Mouse (Mus musculus): Measurements from ENCODE around the gene Gm17349. TPM values are rescaled to one million over a fixed set of nuclear protein-coding genes. Genes with fewer than 3 reads are reported as not detected.

Gm17349 gene
- polyA plus RNA-seq, 1 experiment from 2014 or later = not detected

DNA sequence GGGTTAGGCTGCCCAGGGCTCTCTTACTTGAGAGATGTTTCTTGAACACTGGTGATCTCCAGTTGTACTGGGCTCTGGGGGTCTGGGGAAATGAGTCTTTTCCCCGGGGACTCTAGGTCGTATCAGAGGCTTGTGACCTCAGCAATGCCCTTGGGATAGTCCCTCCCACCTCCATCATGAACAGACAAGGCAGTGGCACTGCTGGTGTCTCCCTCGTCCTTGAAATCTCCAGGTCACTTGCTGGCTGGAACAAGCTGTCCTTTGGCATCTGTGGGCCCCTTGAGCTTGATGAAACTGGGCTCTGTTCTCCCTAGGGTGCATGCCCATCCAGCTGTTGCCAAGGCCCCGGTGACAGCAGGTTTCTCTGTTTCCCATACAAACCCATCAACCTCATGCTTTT lies 8.9 kb upstream of the Gm17349 start:
- no peaks in the 10 kb centered on the region for H3K9me3 ChIP-seq (replicated peaks; ENCODE audit: control insufficient read depth, low read length)
- DNase-seq (ENCODE audit: low spot score) (no peak), ATAC-seq (no peak)
- no peaks in the 10 kb centered on the region for H3K27me3 ChIP-seq (replicated peaks; ENCODE audit: control insufficient read depth, insufficient read depth, low read length)
- no peak overlapping the region for H3K4me3 ChIP-seq (ENCODE audit: low read depth, low read length)
- H3K4me1 ChIP-seq (ENCODE audit: control insufficient read depth, insufficient read depth, low read length) = peaks cover 10% of the 10 kb centered on the region; the same call in 1 of the 2 replicates
- H3K36me3 ChIP-seq (ENCODE audit: control insufficient read depth, insufficient read depth, low read length) = peaks cover 73% of the 10 kb centered on the region
- H3K27ac ChIP-seq (ENCODE audit: low read depth, low read length) = peak overlapping the region; percentile 87
- WGBS = 75% methylated on average over 4 of the region's 4 CpGs
- no peak overlapping the region for H3K4me2 ChIP-seq (ENCODE audit: low read length)
- no peak overlapping the region for H3K9ac ChIP-seq (ENCODE audit: low read length)

DNA sequence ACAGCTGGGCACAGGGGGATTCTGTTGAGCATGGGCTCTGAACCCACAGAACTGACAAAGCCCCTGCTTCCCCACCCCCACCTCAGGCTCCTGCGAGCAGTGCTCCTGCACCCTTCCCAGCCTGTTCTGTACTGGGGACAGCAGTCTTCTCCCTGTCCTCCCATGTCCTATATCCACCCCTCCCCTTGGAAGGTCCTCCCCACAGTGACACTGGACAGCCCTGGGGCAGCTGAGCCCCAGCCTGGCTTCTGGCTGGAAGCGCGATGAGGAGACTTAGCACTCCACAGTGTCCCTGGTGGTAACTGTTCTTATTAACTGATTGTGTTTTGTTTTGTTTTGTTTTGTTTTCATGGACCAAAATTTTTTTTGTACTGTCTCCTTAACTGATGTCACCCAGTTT lies 8.3 kb upstream of the Gm17349 start:
- 92% methylated on average over 3 of the region's 3 CpGs for WGBS
- Histone ChIP-seq H3K27me3 (replicated peaks; ENCODE audit: control insufficient read depth, insufficient read depth, low read length) (no peaks in the 10 kb centered on the region), H3K27ac (ENCODE audit: low read depth, low read length) (no peak overlapping the region; the same call in 1 of the 2 replicates), H3K9ac (ENCODE audit: low read length) (no peak overlapping the region), H3K4me3 (ENCODE audit: low read depth, low read length) (no peak overlapping the region), H3K9me3 (replicated peaks; ENCODE audit: control insufficient read depth, low read length) (no peaks in the 10 kb centered on the region), H3K4me1 (ENCODE audit: control insufficient read depth, insufficient read depth, low read length) (peaks cover 10% of the 10 kb centered on the region; the same call in 1 of the 2 replicates), H3K36me3 (ENCODE audit: control insufficient read depth, insufficient read depth, low read length) (peaks cover 76% of the 10 kb centered on the region), H3K4me2 (ENCODE audit: low read length) (no peak overlapping the region)
- no peak for ATAC-seq
- no peak for DNase-seq (ENCODE audit: low spot score)

DNA sequence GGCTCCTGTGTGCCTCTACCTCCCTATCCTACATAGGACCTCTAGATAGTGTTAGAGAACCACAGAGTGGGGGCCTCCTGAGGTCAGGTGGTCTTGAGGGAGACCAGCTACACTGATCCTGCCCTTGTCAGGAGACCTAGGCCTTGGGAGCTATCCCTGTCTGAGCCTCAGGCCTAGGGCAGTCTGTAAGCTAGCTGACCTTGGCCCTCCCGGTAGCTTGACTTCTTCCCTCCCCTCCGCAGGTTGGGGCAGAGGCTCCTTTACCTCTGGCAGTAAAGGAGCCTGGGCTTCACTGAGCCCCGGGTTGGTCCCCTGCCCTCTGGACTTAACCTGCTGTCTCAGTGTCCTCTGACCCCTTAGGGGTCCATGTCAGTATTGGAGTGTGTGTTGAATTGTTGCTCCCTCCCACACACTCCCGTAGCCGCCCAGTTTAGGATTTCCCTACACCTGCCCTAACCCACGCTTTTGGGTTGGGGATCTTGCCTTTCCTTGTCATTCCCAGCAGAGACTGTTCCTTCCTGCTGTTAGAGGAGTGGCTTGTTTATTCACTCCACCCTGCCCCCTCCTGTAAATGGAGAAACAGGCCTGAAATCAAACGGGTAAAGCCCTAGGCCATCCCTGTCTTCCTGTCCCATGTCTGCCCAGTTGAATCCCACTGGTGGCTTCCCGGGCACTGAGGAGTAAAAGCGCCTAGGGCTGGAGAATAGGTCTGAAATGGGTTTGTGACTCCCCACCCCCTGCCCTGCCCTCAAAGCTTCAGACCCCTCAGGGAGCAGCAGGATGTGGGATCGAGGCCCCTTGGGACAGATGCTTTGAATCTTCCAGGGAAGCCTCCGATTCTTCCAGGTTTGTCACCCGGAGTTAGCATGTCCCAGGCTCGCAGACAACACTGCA lies 7.6 kb upstream of the Gm17349 start:
- peaks cover 78% of the 10 kb centered on the region for H3K36me3 ChIP-seq (ENCODE audit: control insufficient read depth, insufficient read depth, low read length)

DNA sequence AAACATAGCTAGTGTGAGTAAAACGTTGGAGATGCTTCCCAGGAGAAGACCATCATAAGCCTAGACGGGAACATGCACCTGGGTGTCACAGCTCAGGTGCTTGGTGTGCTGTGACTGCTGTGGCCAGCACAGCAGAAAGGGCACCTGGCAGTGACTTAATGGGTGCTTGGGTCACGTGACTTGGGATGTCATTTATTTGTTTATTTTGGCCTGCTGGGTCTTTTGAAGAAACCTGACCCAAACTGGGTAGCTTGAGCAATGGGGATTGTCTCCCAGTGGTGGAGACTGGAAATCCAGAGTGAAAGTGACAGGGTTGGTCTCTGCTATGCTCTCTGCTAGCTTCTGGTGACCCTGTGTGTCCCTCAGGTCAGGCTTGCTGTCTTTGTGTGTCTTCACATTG lies 6.2 kb upstream of the Gm17349 start:
- no peak for DNase-seq (ENCODE audit: low spot score)
- no peak overlapping the region for H3K4me2 ChIP-seq (ENCODE audit: low read length)
- WGBS = 81% methylated on average over 3 of the region's 3 CpGs
- peaks cover 8% of the 10 kb centered on the region; the same call in 1 of the 2 replicates for H3K4me1 ChIP-seq (ENCODE audit: control insufficient read depth, insufficient read depth, low read length)
- ATAC-seq = no peak
- no peak overlapping the region for H3K9ac ChIP-seq (ENCODE audit: low read length)
- H3K36me3 ChIP-seq (ENCODE audit: control insufficient read depth, insufficient read depth, low read length) = peaks cover 91% of the 10 kb centered on the region
- no peak overlapping the region for H3K4me3 ChIP-seq (ENCODE audit: low read depth, low read length)
- no peaks in the 10 kb centered on the region for H3K9me3 ChIP-seq (replicated peaks; ENCODE audit: control insufficient read depth, low read length)
- H3K27ac ChIP-seq (ENCODE audit: low read depth, low read length) = no peak overlapping the region
- no peaks in the 10 kb centered on the region for H3K27me3 ChIP-seq (replicated peaks; ENCODE audit: control insufficient read depth, insufficient read depth, low read length)

More for the DNA sequence above, 7.6 kb upstream of the Gm17349 start:
- no peaks in the 10 kb centered on the region for H3K9me3 ChIP-seq (replicated peaks; ENCODE audit: control insufficient read depth, low read length)
- H3K4me1 ChIP-seq (ENCODE audit: control insufficient read depth, insufficient read depth, low read length) = peaks cover 10% of the 10 kb centered on the region; the same call in 1 of the 2 replicates
- ATAC-seq (no peak), DNase-seq (ENCODE audit: low spot score) (no peak)
- H3K27me3 ChIP-seq (replicated peaks; ENCODE audit: control insufficient read depth, insufficient read depth, low read length) = no peaks in the 10 kb centered on the region
- H3K9ac ChIP-seq (ENCODE audit: low read length) = no peak overlapping the region
- H3K27ac ChIP-seq (ENCODE audit: low read depth, low read length) = peak overlapping the region; percentile 11; the same call in 1 of the 2 replicates
- 80% methylated on average over 13 of the region's 13 CpGs for WGBS
- no peak overlapping the region for H3K4me2 ChIP-seq (ENCODE audit: low read length)
- H3K4me3 ChIP-seq (ENCODE audit: low read depth, low read length) = no peak overlapping the region

DNA sequence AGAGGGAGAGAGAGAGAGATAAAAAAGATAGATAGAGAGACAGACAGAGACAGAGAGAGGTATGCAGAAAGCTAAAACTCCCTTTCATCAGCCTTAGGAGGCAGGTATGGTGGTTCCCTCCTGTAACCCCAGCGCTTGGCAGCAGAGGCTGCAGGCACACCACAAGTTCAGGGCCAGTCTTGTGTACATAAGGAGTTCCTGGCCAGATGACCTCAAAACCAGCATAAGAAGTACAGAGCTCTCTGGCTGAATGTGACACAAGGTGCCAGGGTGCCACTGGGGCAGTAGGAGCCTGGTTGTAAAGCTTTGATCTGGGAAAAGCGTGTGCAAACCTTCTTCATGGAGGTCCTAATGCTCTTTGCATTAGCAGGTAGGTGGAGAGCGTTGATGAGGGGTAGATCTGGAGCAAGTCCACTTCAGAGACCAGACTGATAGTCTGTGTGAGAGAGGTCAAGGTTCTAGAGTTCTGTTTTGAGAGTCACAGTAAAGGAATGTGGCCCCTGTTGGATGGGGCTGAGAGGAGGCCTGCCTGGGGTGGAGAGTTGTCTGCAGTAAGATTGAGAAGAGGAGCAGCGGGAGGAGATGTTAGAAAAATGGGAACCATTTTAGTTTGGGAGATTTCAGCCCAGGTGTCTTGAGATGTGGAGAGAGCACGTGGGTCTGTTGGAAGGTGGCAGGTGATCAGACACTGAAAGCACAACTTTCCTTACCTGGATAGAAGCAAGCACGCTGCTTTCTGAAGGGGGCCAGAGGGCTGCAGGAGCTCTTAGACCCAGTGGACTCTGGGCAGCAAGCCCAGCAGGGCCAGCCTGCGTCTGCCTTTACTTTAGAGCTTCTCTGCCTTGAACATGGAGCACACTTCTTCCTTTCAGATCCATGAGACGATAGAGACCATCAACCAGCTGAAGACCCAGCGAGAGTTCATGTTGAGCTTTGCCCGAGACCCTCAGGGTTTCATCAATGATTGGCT lies 5.2 kb upstream of the Gm17349 start:
- Histone ChIP-seq H3K4me3 (ENCODE audit: low read depth, low read length) (no peak overlapping the region), H3K27me3 (replicated peaks; ENCODE audit: control insufficient read depth, insufficient read depth, low read length) (no peaks in the 10 kb centered on the region), H3K4me2 (ENCODE audit: low read length) (no peak overlapping the region), H3K9ac (ENCODE audit: low read length) (no peak overlapping the region), H3K36me3 (ENCODE audit: control insufficient read depth, insufficient read depth, low read length) (peaks cover 94% of the 10 kb centered on the region), H3K4me1 (ENCODE audit: control insufficient read depth, insufficient read depth, low read length) (peaks cover 3% of the 10 kb centered on the region; the same call in 1 of the 2 replicates), H3K27ac (ENCODE audit: low read depth, low read length) (no peak overlapping the region), H3K9me3 (replicated peaks; ENCODE audit: control insufficient read depth, low read length) (no peaks in the 10 kb centered on the region)
- no peak for ATAC-seq
- DNase-seq (ENCODE audit: low spot score) = no peak
- 93% methylated on average over 10 of the region's 10 CpGs for WGBS

DNA sequence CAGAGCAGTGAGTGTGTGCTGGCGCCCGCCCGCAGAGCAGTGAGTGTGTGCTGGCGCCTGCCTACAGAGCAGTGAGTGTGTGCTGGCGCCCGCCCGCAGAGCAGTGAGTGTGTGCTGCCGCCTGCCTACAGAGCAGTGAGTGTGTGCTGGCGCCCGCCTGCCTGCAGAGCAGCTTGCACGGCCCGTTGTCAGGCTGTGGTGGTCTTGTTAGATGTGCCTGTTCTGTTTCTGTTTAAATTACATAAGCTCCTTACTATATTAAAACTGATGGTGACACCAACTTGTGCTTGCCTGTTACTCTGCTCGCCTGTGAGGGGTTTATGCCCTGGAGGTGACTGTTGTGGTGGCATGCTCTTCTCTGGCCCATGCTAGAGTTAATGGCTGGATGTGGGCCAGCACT lies 2.9 kb upstream of the Gm17349 start:
- 94% methylated on average over 13 of the region's 13 CpGs for WGBS
- no peaks in the 10 kb centered on the region for H3K9me3 ChIP-seq (replicated peaks; ENCODE audit: control insufficient read depth, low read length)
- no peak overlapping the region for H3K27ac ChIP-seq (ENCODE audit: low read depth, low read length)
- H3K4me1 ChIP-seq (ENCODE audit: control insufficient read depth, insufficient read depth, low read length) = peaks cover 12% of the 10 kb centered on the region
- no peak overlapping the region for H3K4me2 ChIP-seq (ENCODE audit: low read length)
- DNase-seq (ENCODE audit: low spot score) (no peak), ATAC-seq (no peak)
- H3K4me3 ChIP-seq (ENCODE audit: low read depth, low read length) = no peak overlapping the region
- H3K36me3 ChIP-seq (ENCODE audit: control insufficient read depth, insufficient read depth, low read length) = peaks cover 93% of the 10 kb centered on the region
- no peaks in the 10 kb centered on the region for H3K27me3 ChIP-seq (replicated peaks; ENCODE audit: control insufficient read depth, insufficient read depth, low read length)
- H3K9ac ChIP-seq (ENCODE audit: low read length) = no peak overlapping the region

DNA sequence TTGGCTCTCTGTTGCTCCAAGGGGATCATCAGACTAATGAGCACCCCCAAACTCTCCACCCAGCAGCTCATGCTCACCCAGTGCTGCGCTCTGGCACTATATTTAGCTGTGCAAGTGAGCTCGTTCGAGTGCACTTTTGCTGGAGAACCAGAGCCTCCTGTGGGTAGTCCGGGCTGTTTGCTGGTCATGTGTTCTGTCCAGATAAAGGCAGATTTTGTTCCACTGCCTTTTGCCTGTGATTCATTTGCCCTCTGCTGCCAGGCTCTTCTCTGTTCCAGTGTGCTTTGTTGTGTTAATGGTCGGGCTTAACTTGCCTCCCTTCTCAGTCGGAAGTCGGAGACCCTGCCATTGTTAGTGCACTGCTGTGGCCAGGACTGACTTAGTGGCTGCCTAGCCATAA lies 409 bp downstream of the Gm17349 start:
- Histone ChIP-seq H3K9ac (ENCODE audit: low read length) (peak overlapping the region; percentile 74), H3K27ac (ENCODE audit: low read depth, low read length) (peak overlapping the region; percentile 89; the same call in 1 of the 2 replicates), H3K27me3 (replicated peaks; ENCODE audit: control insufficient read depth, insufficient read depth, low read length) (no peaks in the 10 kb centered on the region), H3K4me3 (ENCODE audit: low read depth, low read length) (peak overlapping the region; percentile 47; the same call in 1 of the 2 replicates), H3K9me3 (replicated peaks; ENCODE audit: control insufficient read depth, low read length) (no peaks in the 10 kb centered on the region), H3K4me1 (ENCODE audit: control insufficient read depth, insufficient read depth, low read length) (peaks cover 19% of the 10 kb centered on the region), H3K36me3 (ENCODE audit: control insufficient read depth, insufficient read depth, low read length) (peaks cover 60% of the 10 kb centered on the region), H3K4me2 (ENCODE audit: low read length) (peak overlapping the region; percentile 92)
- WGBS = 32% methylated on average over 7 of the region's 7 CpGs
- DNase-seq (ENCODE audit: low spot score) (no peak), ATAC-seq (no peak)

DNA sequence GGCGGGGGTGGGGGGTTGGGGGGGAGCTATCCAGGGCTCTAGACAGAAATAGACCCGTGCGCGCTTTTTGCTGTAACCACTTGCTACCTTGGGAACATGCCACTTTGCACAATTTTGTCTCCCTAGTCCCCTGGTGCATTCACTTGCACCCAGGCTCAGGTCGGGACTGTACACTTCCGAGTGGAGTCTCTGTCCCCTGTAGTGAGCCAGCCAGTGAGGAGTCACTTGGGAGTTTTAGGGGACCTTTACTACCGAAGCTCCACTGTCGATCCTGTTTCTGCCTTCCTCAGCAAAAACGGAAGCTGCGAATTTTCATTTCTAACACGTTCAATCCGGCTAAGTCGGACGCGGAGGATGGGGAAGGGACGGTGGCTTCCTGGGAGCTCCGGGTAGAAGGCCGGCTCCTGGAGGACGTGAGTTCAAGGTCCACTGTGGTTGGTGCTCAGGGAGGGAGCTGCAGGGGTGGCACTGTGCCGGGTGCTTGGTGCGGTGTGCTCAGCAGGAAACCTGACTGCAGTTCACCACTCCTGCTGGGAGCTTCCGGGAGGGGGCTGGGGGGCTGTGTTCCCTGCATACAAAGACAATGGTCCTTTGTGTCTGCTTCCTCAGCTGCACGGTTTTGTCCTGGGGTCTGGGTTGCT lies 1.1 kb downstream of the Gm17349 start:
- peak overlapping the region; percentile 74 for H3K9ac ChIP-seq (ENCODE audit: low read length)
- no peaks in the 10 kb centered on the region for H3K9me3 ChIP-seq (replicated peaks; ENCODE audit: control insufficient read depth, low read length)
- H3K27me3 ChIP-seq (replicated peaks; ENCODE audit: control insufficient read depth, insufficient read depth, low read length) = no peaks in the 10 kb centered on the region
- H3K36me3 ChIP-seq (ENCODE audit: control insufficient read depth, insufficient read depth, low read length) = peaks cover 53% of the 10 kb centered on the region
- peak overlapping the region; percentile 92 for H3K4me2 ChIP-seq (ENCODE audit: low read length)
- no peak for ATAC-seq
- peak overlapping the region; percentile 89 for H3K27ac ChIP-seq (ENCODE audit: low read depth, low read length)
- peak overlapping the region; percentile 47 for H3K4me3 ChIP-seq (ENCODE audit: low read depth, low read length)
- peaks cover 19% of the 10 kb centered on the region for H3K4me1 ChIP-seq (ENCODE audit: control insufficient read depth, insufficient read depth, low read length)
- 28% methylated on average over 23 of the region's 23 CpGs for WGBS
- DNase-seq (ENCODE audit: low spot score) = no peak
